Mouse (Mus musculus): ENCODE results near the gene Gsdma2. TPM values are rescaled to one million over a fixed set of nuclear protein-coding genes. Genes with fewer than 3 reads are reported as not detected.
"Not testable (repeated sequence)": the region's sequence is repeated elsewhere in the genome, so short reads cannot be mapped to it uniquely, and the experiment has no call there.

The Gsdma2 gene
- polyA plus RNA-seq, 1 experiment, result not detected

GRCm38 (mm10) chr11:98671284-98671815 lies 24.8 kb downstream of the Gsdma2 start:
- Histone ChIP-seq H3ac (ENCODE audit: control insufficient read depth, insufficient read length, low read depth) (no peak overlapping the region), H3K79me2 (ENCODE audit: control insufficient read depth, insufficient read depth) (no peaks in the 10 kb centered on the region), H3K36me3 (ENCODE audit: control insufficient read depth, insufficient read depth) (no peaks in the 10 kb centered on the region), H3K4me3 (ENCODE audit: insufficient read depth, poor library complexity, severe bottlenecking) (no peak overlapping the region), H3K79me3 (ENCODE audit: low read depth) (no peaks in the 10 kb centered on the region), H3K27me3 (ENCODE audit: control insufficient read depth, insufficient read depth, insufficient read length) (peaks cover 43% of the 10 kb centered on the region)
- no peak for TF ChIP-seq CTCF (IDR thresholded peaks at IDR 0.05; ENCODE audit: control insufficient read depth, insufficient read depth, insufficient read length)
- TF ChIP-seq MYOG (IDR thresholded peaks at IDR 0.05; ENCODE audit: control insufficient read depth, extremely low read depth, insufficient read length), result no peak
- TF ChIP-seq MAX (IDR thresholded peaks at IDR 0.05), result no peak
- no peak for TF ChIP-seq FOSL1 (IDR thresholded peaks at IDR 0.05; ENCODE audit: insufficient read depth, low read length, poor library complexity, severe bottlenecking)
- TF ChIP-seq MYOD1 (IDR thresholded peaks at IDR 0.05; ENCODE audit: control insufficient read depth, insufficient read length, low read depth), result no peak
- no peak for TF ChIP-seq CEBPB (IDR thresholded peaks at IDR 0.05; ENCODE audit: low read depth)
- TF ChIP-seq USF1 (IDR thresholded peaks at IDR 0.05; ENCODE audit: low read depth), result no peak

- no peaks in the 10 kb centered on the region for H3K79me2 ChIP-seq (ENCODE audit: control insufficient read depth, insufficient read depth)
- H3K36me3 ChIP-seq (ENCODE audit: control insufficient read depth, insufficient read depth), result no peaks in the 10 kb centered on the region
- H3K79me3 ChIP-seq (ENCODE audit: low read depth), result no peaks in the 10 kb centered on the region
- no peak overlapping the region for H3K4me3 ChIP-seq (ENCODE audit: insufficient read depth, poor library complexity, severe bottlenecking)
- no peak for TF ChIP-seq FOSL1 (IDR thresholded peaks at IDR 0.05; ENCODE audit: insufficient read depth, low read length, poor library complexity, severe bottlenecking)
- TF ChIP-seq MYOD1 (IDR thresholded peaks at IDR 0.05; ENCODE audit: control insufficient read depth, insufficient read length, low read depth), result no peak
- no peak for TF ChIP-seq CEBPB (IDR thresholded peaks at IDR 0.05; ENCODE audit: low read depth)
- TF ChIP-seq MAX (IDR thresholded peaks at IDR 0.05), result no peak
- no peak for TF ChIP-seq MYOG (IDR thresholded peaks at IDR 0.05; ENCODE audit: control insufficient read depth, extremely low read depth, insufficient read length)
- TF ChIP-seq CTCF (IDR thresholded peaks at IDR 0.05; ENCODE audit: control insufficient read depth, insufficient read depth, insufficient read length), result no peak
- no peak for TF ChIP-seq USF1 (IDR thresholded peaks at IDR 0.05; ENCODE audit: low read depth)
- no peak overlapping the region for H3ac ChIP-seq (ENCODE audit: control insufficient read depth, insufficient read length, low read depth)
- H3K27me3 ChIP-seq (ENCODE audit: control insufficient read depth, insufficient read depth, insufficient read length), result peaks cover 38% of the 10 kb centered on the region
These were observed 25.3 kb downstream of the Gsdma2 start for GRCm38 (mm10) chr11:98671857-98672256.

- Histone ChIP-seq H3K79me2 (ENCODE audit: control insufficient read depth, insufficient read depth) (no peaks in the 10 kb centered on the region), H3ac (ENCODE audit: control insufficient read depth, insufficient read length, low read depth) (no peak overlapping the region), H3K36me3 (ENCODE audit: control insufficient read depth, insufficient read depth) (no peaks in the 10 kb centered on the region), H3K27me3 (ENCODE audit: control insufficient read depth, insufficient read depth, insufficient read length) (peaks cover 32% of the 10 kb centered on the region), H3K79me3 (ENCODE audit: low read depth) (no peaks in the 10 kb centered on the region), H3K4me3 (ENCODE audit: insufficient read depth, poor library complexity, severe bottlenecking) (no peak overlapping the region)
- TF ChIP-seq MYOG (IDR thresholded peaks at IDR 0.05; ENCODE audit: control insufficient read depth, extremely low read depth, insufficient read length), result no peak
- no peak for TF ChIP-seq CTCF (IDR thresholded peaks at IDR 0.05; ENCODE audit: control insufficient read depth, insufficient read depth, insufficient read length)
- no peak for TF ChIP-seq MYOD1 (IDR thresholded peaks at IDR 0.05; ENCODE audit: control insufficient read depth, insufficient read length, low read depth)
- TF ChIP-seq CEBPB (IDR thresholded peaks at IDR 0.05; ENCODE audit: low read depth), result no peak
- TF ChIP-seq MAX (IDR thresholded peaks at IDR 0.05), result no peak
- TF ChIP-seq FOSL1 (IDR thresholded peaks at IDR 0.05; ENCODE audit: insufficient read depth, low read length, poor library complexity, severe bottlenecking), result no peak
- TF ChIP-seq USF1 (IDR thresholded peaks at IDR 0.05; ENCODE audit: low read depth), result no peak
These were observed 25.9 kb downstream of the Gsdma2 start for GRCm38 (mm10) chr11:98672482-98672881.

- H3ac ChIP-seq (ENCODE audit: control insufficient read depth, insufficient read length, low read depth); H3K36me3 ChIP-seq (ENCODE audit: control insufficient read depth, insufficient read depth); H3K79me2 ChIP-seq (ENCODE audit: control insufficient read depth, insufficient read depth); H3K79me3 ChIP-seq (ENCODE audit: low read depth); H3K4me3 ChIP-seq (ENCODE audit: insufficient read depth, poor library complexity, severe bottlenecking): not testable (repeated sequence)
- peak; percentile 9 for TF ChIP-seq CTCF (IDR thresholded peaks at IDR 0.05; ENCODE audit: control insufficient read depth, insufficient read depth, insufficient read length)
- peaks cover 25% of the 10 kb centered on the region for H3K27me3 ChIP-seq (ENCODE audit: control insufficient read depth, insufficient read depth, insufficient read length)
These were observed 26.6 kb downstream of the Gsdma2 start for GRCm38 (mm10) chr11:98673136-98673535.

- Histone ChIP-seq H3ac (ENCODE audit: control insufficient read depth, insufficient read length, low read depth) (no peak overlapping the region), H3K79me2 (ENCODE audit: control insufficient read depth, insufficient read depth) (no peaks in the 10 kb centered on the region)
- TF ChIP-seq FOSL1 (IDR thresholded peaks at IDR 0.05; ENCODE audit: insufficient read depth, low read length, poor library complexity, severe bottlenecking) (no peak), MAX (IDR thresholded peaks at IDR 0.05) (no peak), USF1 (IDR thresholded peaks at IDR 0.05; ENCODE audit: low read depth) (no peak), MYOD1 (IDR thresholded peaks at IDR 0.05; ENCODE audit: control insufficient read depth, insufficient read length, low read depth) (no peak), CEBPB (IDR thresholded peaks at IDR 0.05; ENCODE audit: low read depth) (no peak), MYOG (IDR thresholded peaks at IDR 0.05; ENCODE audit: control insufficient read depth, extremely low read depth, insufficient read length) (no peak), CTCF (IDR thresholded peaks at IDR 0.05; ENCODE audit: control insufficient read depth, insufficient read depth, insufficient read length) (no peak)
These were observed 29.3 kb downstream of the Gsdma2 start for GRCm38 (mm10) chr11:98675829-98676363.

GRCm38 (mm10) chr11:98680023-98680422 lies 33.5 kb downstream of the Gsdma2 start:
- Histone ChIP-seq H3K27me3 (ENCODE audit: control insufficient read depth, insufficient read depth, insufficient read length) (no peaks in the 10 kb centered on the region), H3K4me3 (ENCODE audit: insufficient read depth, poor library complexity, severe bottlenecking) (no peak overlapping the region), H3ac (ENCODE audit: control insufficient read depth, insufficient read length, low read depth) (no peak overlapping the region), H3K79me2 (ENCODE audit: control insufficient read depth, insufficient read depth) (peaks cover 27% of the 10 kb centered on the region), H3K36me3 (ENCODE audit: control insufficient read depth, insufficient read depth) (peaks cover 10% of the 10 kb centered on the region), H3K79me3 (ENCODE audit: low read depth) (peaks cover 25% of the 10 kb centered on the region)
- TF ChIP-seq MYOG (IDR thresholded peaks at IDR 0.05; ENCODE audit: control insufficient read depth, extremely low read depth, insufficient read length), result no peak
- TF ChIP-seq MYOD1 (IDR thresholded peaks at IDR 0.05; ENCODE audit: control insufficient read depth, insufficient read length, low read depth), result no peak
- TF ChIP-seq MAX (IDR thresholded peaks at IDR 0.05), result no peak
- no peak for TF ChIP-seq CEBPB (IDR thresholded peaks at IDR 0.05; ENCODE audit: low read depth)
- TF ChIP-seq USF1 (IDR thresholded peaks at IDR 0.05; ENCODE audit: low read depth), result no peak
- no peak for TF ChIP-seq CTCF (IDR thresholded peaks at IDR 0.05; ENCODE audit: control insufficient read depth, insufficient read depth, insufficient read length)
- no peak for TF ChIP-seq FOSL1 (IDR thresholded peaks at IDR 0.05; ENCODE audit: insufficient read depth, low read length, poor library complexity, severe bottlenecking)

More at GRCm38 (mm10) chr11:98675829-98676363, 29.3 kb downstream of the Gsdma2 start:
- Histone ChIP-seq H3K36me3 (ENCODE audit: control insufficient read depth, insufficient read depth) (no peaks in the 10 kb centered on the region), H3K79me3 (ENCODE audit: low read depth) (no peaks in the 10 kb centered on the region), H3K4me3 (ENCODE audit: insufficient read depth, poor library complexity, severe bottlenecking) (no peak overlapping the region), H3K27me3 (ENCODE audit: control insufficient read depth, insufficient read depth, insufficient read length) (peaks cover under 1% of the 10 kb centered on the region)

GRCm38 (mm10) chr11:98680595-98680994 lies 34.0 kb downstream of the Gsdma2 start:
- not testable (repeated sequence) for H3K4me3 ChIP-seq (ENCODE audit: insufficient read depth, poor library complexity, severe bottlenecking); H3ac ChIP-seq (ENCODE audit: control insufficient read depth, insufficient read length, low read depth)

More at GRCm38 (mm10) chr11:98680595-98680994, 34.0 kb downstream of the Gsdma2 start:
- Histone ChIP-seq H3K79me2 (ENCODE audit: control insufficient read depth, insufficient read depth) (peaks cover 32% of the 10 kb centered on the region), H3K79me3 (ENCODE audit: low read depth) (peaks cover 31% of the 10 kb centered on the region), H3K36me3 (ENCODE audit: control insufficient read depth, insufficient read depth) (peaks cover 15% of the 10 kb centered on the region)
- not testable (repeated sequence) for H3K27me3 ChIP-seq (ENCODE audit: control insufficient read depth, insufficient read depth, insufficient read length)

Data from C2C12 (cell line).